Mouse (Mus musculus) cerebellum, postnatal 4 days (tissue): Measurements from ENCODE around the gene Sirt4.

ENCODE experiments used
- DNase-seq, 2 experiments: peaks; one replicate each; pipeline ENCODE4 v3.0.0; 2022; ENCODE audit warnings: low spot score in 2 of 2, mixed read lengths in 1 of 2

Sirt4 gene

DNA sequence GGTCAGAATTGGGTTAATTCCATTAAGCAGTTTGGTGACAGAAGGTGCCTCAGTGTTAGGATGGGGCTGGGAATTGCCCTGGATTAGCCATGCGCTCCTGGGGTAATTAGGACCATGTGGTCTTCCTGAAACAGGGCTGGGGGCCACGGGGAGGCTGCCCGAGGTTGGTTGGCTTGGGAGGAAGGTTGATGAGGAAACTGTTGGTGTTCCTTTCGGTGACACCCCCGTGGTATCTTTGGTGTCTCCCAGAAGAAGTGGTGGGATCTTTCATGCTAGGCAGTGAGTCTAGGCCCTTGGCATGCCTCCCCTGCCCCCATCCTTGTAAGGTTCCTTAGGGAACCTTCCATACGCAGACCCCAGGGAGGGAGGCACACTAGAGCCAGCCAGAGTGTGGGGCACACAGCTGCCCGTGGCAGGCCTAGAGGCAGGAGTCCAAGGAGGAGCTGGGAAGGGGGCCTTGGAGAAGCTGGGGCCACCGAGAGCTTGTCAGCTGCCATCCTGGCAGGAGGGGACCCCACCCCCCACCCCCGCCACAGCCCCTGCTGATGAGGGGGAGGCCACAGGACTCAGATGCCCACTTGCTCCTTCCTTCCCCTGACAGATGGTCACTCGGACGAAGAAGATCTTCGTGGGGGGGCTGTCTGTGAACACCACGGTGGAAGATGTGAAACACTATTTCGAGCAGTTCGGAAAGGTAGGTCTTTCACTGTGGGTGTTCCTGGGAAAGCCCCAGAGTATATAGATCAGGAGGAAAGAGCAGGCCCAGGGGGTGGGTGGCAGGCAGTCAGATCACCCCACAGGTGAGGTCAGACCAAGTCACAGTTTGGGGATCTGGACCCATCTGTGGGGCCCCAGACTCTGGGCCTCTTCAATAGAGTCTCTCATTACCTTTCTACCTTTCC is 49.4 kb downstream of the Sirt4 start:
- DNase-seq, result peak in 1 of 2 experiments; percentile 58

DNA sequence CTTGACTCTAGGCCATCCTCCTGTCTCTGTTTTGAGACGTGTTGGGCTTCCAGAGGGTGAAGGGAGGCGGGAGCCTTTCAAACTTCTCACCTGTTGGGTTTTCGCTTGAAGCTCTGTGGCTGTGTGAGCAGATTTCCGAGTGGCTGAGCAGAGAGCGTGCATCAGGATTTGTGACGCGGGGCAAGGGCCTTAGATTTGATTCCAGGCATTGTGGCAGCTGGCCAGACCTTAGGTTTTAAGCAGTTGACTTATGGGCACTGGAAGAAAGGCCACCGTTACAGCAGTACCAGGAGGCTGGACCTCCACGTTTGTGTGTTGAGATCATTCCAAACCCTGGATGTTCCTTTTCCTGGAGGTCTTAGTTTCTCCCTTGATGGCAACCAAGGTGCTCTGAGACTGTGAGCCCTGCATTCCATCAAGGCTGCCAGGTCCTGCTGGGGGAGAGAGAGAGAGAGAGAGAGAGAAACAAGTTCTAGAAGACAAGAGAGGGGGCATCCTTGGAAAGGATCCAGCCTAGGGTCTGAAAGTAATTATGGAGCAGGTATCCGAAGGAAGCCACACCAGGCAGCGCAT is 50.2 kb downstream of the Sirt4 start:
- DNase-seq, result no peak

DNA sequence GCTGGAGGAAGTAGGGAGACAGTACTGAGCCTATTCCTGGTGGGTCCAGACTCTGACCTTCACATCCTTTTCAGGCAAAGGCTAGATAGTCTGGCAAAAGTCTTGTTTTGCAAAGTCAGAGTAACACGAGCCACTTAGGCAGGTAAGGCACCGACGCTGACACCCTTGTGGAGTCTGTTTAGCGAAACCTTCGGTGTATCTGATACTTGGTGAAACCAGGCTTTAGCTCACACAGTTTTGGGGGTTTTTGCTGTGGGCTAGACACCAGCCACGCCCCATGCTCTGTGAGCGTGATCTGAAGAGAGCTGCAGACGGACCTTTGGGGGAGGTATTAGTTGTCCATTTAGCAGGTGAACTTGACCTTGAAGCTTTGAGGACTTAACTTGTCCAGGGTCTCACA is 51.3 kb downstream of the Sirt4 start:
- no peak for DNase-seq

DNA sequence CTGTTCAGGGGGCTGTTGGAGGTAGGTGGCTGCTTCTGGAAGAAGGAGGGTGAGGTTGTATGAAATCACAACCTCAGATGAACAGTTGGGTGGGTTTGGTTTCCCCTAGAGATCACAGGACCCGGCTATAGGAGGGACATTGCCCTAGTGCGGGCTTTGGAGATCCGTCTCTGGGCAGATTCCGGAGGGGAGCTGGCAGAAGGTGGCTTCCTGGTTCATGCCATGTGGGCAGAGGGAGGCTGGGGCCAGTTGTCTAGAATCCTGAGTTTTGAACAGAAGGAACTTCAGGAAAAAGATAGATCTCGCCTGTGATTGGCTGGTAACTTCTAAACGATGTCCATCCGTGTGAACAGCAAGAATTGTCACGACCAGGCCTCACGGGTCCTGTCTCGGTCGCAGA is 52.1 kb downstream of the Sirt4 start:
- DNase-seq, result no peak

DNA sequence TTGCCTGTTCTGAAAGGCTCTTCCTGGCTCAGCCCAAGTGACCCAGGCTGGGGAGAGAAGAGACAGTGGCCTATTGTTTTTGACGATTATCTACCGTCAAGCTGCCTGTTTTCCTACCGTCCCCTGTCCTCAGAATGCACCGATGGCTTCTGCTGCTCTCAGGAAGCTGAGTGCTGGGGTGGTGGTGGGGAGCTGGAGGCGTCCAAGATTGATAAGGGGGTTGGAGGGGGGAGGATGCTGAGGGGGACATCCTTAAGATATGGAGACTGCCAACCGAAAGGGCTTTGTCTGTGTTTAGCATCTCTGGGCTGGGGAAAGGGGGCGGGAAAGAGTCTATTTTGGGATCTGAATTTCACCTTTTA is 52.6 kb downstream of the Sirt4 start:
- DNase-seq, result no peak

DNA sequence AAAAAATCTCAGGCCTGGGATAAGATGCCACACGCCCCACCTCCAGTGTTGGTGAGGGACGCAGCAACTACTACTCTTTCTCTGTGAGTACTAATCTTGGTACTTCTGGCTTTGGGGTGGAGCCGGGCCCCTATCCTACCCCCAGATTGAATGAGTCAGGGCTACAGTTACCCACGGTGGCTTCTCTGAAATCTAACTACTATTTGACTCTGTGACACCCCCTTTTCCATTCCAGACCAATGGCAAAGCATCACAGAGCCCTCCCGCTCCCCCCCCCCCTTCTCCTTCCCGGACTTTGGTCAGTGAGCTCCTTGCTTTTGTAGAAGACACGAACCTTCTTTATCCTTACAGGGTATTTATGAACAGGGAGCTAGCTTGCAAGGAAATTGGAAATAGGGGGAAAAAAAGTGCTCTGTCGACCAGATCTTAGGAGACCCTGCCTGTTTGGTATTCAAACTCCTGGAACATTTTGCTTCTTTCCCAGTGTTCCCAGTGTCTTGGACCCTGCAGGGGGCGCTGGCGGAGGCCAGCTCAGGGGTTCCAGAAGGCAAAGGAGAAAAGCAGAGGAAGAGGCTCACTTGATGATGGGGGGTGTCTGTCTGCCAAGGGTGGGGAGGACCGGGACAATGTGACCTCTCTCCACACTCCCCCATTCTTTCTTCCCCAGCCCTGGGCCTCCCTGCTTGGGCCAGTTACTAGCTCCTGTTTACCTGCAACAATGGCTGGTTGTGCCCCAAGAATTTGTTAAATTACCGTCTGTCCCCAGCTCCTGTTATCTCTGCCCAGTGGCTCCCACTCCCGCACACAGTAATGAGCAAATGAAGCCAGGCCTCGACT is 53.2 kb downstream of the Sirt4 start:
- peak in 1 of 2 experiments; percentile 72 for DNase-seq

DNA sequence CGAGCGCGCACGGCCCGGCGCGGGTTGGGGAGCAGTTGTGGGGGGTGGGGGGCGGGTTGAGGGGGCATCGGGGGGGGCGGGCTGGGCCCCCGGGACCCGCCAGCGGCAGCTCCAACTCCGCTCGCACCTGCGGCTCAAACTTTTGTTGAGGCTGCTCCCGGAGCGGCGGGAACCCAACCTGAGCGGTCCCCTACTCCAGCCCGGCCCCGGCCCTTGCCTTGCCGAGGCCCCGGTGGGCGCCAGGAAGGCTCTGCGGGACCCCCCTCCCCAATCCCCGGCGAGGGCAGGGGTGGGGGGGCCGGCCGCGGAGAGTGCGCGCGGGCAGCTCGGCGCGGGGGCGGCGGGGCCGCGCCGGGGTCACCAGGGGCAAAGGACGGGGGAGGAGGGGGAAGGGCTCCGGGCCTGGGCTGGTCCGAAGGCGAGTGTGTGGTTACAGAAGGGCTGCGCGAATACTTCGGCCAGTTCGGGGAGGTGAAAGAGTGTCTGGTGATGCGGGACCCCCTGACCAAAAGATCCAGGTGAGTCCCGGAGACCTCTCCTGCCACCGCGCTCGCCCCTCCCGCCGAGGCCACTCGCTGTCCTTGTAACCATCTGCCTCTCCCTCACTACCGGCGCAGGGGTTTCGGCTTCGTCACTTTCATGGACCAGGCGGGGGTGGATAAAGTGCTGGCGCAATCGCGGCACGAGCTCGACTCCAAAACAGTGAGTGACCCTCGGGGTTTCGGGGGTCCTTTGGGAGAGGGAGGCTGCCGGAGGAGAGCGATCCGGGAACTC is 54.2 kb downstream of the Sirt4 start:
- peak in 1 of 2 experiments; percentile 37 for DNase-seq

DNA sequence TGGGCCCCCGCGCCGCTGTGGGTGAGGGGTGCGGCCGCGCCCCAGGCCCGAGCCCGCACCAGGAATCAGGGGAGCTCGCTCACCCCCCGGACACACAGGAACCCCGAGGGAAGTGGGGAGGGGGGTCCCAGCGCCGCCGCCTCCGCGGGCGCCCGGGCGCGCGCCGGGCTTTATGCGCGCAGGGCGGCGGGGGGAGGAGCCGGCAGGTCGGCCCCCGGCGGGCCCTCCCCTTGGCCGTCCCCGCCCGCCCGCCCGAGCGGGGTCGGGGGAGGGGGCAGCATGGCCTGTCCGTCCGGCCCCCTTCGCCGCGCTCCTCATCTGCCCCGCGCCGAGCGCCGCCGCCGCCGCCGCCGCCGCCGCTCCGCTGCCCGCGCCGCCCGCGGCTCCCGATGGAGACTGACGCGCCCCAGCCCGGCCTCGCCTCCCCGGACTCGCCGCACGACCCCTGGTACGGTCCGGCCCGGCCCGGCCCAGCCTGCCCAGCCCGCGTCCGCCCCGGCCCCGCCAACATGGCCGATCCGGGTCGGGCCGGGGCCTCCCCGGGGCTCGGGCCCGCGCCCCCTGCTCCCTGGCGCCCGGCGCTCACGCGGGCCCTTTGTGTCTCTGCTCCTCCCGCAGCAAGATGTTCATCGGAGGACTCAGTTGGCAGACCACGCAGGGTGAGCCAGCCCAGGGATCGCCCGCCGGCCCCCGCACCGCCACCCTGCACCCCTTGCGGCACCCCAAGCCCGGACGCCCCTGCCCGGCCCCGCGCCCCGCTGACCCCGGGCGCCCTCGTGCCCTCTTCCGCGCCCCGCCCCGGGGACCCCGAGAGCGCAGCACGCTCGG is 55.0 kb downstream of the Sirt4 start, which contains the start of gene Msi1:
Gene Msi1 (plus strand): TSS at position 241 of the 828 bp plus-strand sequence.
- DNase-seq, result peak in 1 of 2 experiments; percentile 48

DNA sequence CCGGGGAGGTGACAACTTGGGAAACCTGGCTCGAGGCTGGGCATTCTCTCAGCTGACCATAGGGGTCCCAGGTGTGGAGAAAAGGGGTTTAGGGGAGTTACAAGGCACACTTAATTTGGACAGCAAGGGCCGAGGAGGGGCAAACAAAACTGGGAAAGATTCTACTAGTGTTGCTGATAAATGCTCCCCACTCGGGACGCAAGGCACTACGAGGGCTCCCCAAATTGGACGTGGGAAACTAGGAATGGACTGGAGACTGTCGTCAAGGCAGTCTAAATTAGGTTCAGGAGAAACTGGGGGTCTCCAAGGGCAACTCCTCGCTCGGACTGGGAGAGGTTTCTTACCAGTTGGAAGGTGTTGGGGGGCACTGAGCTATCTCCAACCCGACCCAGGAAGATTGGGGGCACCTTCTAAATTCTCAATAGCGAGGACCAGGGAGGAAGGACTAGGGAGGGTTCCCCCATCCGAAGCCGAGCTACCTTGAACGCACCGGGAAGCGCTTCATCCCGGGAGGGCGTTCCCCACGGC is 55.6 kb downstream of the Sirt4 start:
- DNase-seq, result no peak
